Mouse (Mus musculus): ENCODE measurements around the gene Ninj1. TPM values are rescaled to one million over a fixed set of nuclear protein-coding genes. Genes with fewer than 3 reads are reported as not detected.

The Ninj1 gene
- total and polyA plus RNA-seq, 3 experiments, result 30.5 to 69.8 TPM; not detected in 1

- no peak overlapping the region for H3K4me3 ChIP-seq (ENCODE audit: control insufficient read depth in 1 of 2, insufficient read depth in 1 of 2, low read depth in 2 of 2, low read length in 2 of 2)
- H3K9me3 ChIP-seq (replicated peaks; ENCODE audit: insufficient read depth, low read length), result no peaks in the 10 kb centered on the region
- H3K79me2 ChIP-seq (ENCODE audit: control insufficient read depth, insufficient read depth, low read length, poor library complexity), result no peaks in the 10 kb centered on the region
- no peaks in the 10 kb centered on the region for H3K27me3 ChIP-seq (ENCODE audit: control insufficient read depth in 1 of 2, insufficient read depth in 2 of 2, low read length in 2 of 2)
- no peak overlapping the region for H3K27ac ChIP-seq (ENCODE audit: control insufficient read depth, low read depth, low read length)
- DNase-seq (ENCODE audit: low read depth, low spot score), result no peak
- no peak overlapping the region for H3K9ac ChIP-seq (ENCODE audit: control insufficient read depth, low read depth, low read length, poor library complexity, severe bottlenecking)
- no peaks in the 10 kb centered on the region for H3K36me3 ChIP-seq (ENCODE audit: control insufficient read depth in 1 of 2, insufficient read depth in 2 of 2, low read length in 2 of 2)
- TF ChIP-seq CHD1 (IDR thresholded peaks at IDR 0.05; ENCODE audit: low read depth, low read length) (no peak), JUND (IDR thresholded peaks at IDR 0.05; ENCODE audit: low read depth, low read length) (no peak), TAL1 (IDR thresholded peaks at IDR 0.05; ENCODE audit: low read length) (no peak), BHLHE40 (IDR thresholded peaks at IDR 0.05; ENCODE audit: borderline replicate concordance, low read depth, low read length) (no peak), GABPA (IDR thresholded peaks at IDR 0.05; ENCODE audit: low read depth, low read length) (no peak), USF1 (IDR thresholded peaks at IDR 0.05; ENCODE audit: low read depth, low read length) (no peak), KAT2A (conservative IDR thresholded peaks at IDR 0.05; ENCODE audit: low read depth, low read length) (no peak), ETS1 (IDR thresholded peaks at IDR 0.05; ENCODE audit: low read depth, low read length) (no peak), MXI1 (IDR thresholded peaks at IDR 0.05; ENCODE audit: low read depth, low read length) (no peak), ZNF384 (IDR thresholded peaks at IDR 0.05; ENCODE audit: low read depth, low read length) (no peak)
- H3K4me1 ChIP-seq (ENCODE audit: control insufficient read depth in 1 of 2, insufficient read depth in 2 of 2, low read length in 2 of 2), result no peaks in the 10 kb centered on the region
These were observed 46.7 kb downstream of the Ninj1 start for GRCm38 (mm10) chr13:49233792-49234572.

- H3K4me1 ChIP-seq (ENCODE audit: control insufficient read depth in 1 of 2, insufficient read depth in 2 of 2, low read length in 2 of 2), result no peaks in the 10 kb centered on the region
- peak; percentile 30 for DNase-seq (ENCODE audit: low read depth, low spot score)
- no peaks in the 10 kb centered on the region for H3K9me3 ChIP-seq (replicated peaks; ENCODE audit: insufficient read depth, low read length)
- no peaks in the 10 kb centered on the region for H3K36me3 ChIP-seq (ENCODE audit: control insufficient read depth in 1 of 2, insufficient read depth in 2 of 2, low read length in 2 of 2)
- no peaks in the 10 kb centered on the region for H3K79me2 ChIP-seq (ENCODE audit: control insufficient read depth, insufficient read depth, low read length, poor library complexity)
- no peak overlapping the region for H3K4me3 ChIP-seq (ENCODE audit: control insufficient read depth in 1 of 2, insufficient read depth in 1 of 2, low read depth in 2 of 2, low read length in 2 of 2)
- H3K27ac ChIP-seq (ENCODE audit: control insufficient read depth, low read depth, low read length), result no peak overlapping the region
- TF ChIP-seq SMC3 (IDR thresholded peaks at IDR 0.05; ENCODE audit: low read depth, low read length) (peak; percentile 41), CTCF (IDR thresholded peaks at IDR 0.05 in 2 of 3, conservative IDR thresholded peaks at IDR 0.05 in 1 of 3; ENCODE audit: control insufficient read depth in 1 of 3, insufficient read depth in 1 of 3, low read depth in 2 of 3, low read length in 3 of 3, poor library complexity in 1 of 3, severe bottlenecking in 1 of 3) (peak; percentile 25 to 54 (median 47); a peak in 5 of 6 replicates), RAD21 (IDR thresholded peaks at IDR 0.05; ENCODE audit: low read depth, low read length) (peak; percentile 14), ELF1 (IDR thresholded peaks at IDR 0.05; ENCODE audit: low read depth, low read length) (no peak), NRF1 (IDR thresholded peaks at IDR 0.05; ENCODE audit: insufficient read depth, low read depth, low read length, poor library complexity, severe bottlenecking) (no peak)
- H3K9ac ChIP-seq (ENCODE audit: control insufficient read depth, low read depth, low read length, poor library complexity, severe bottlenecking), result no peak overlapping the region
- no peaks in the 10 kb centered on the region for H3K27me3 ChIP-seq (ENCODE audit: control insufficient read depth in 1 of 2, insufficient read depth in 2 of 2, low read length in 2 of 2)
These were observed 47.4 kb downstream of the Ninj1 start for GRCm38 (mm10) chr13:49234711-49235110.

Data from MEL (cell line).